Mouse (Mus musculus) naive thymus-derived CD4-positive, alpha-beta T cell, adult 2 months (primary cell): ENCODE results near the gene Ikzf3.

ENCODE experiments used
- DNase-seq: peaks from one replicate; pipeline ENCODE4 v3.0.0-alpha.2; 2011; ENCODE audit warnings: low read depth

The Ikzf3 gene

GRCm38 (mm10) chr11:98473916-98474479, 71.8 kb downstream of the Ikzf3 start:
- DNase-seq = no peak

GRCm38 (mm10) chr11:98472696-98473095, 73.1 kb downstream of the Ikzf3 start:
- no peak for DNase-seq

GRCm38 (mm10) chr11:98470795-98471194, 75.0 kb downstream of the Ikzf3 start:
- no peak for DNase-seq

GRCm38 (mm10) chr11:98469761-98470714, 75.8 kb downstream of the Ikzf3 start:
- peak; percentile 81 for DNase-seq

- peak; percentile 74 for DNase-seq
Measured at GRCm38 (mm10) chr11:98464516-98464915, 81.3 kb downstream of the Ikzf3 start.

GRCm38 (mm10) chr11:98463911-98464310, 81.9 kb downstream of the Ikzf3 start:
- DNase-seq = peak; percentile 51

- DNase-seq = no peak
Measured at GRCm38 (mm10) chr11:98462255-98462654, 83.6 kb downstream of the Ikzf3 start.

- no peak for DNase-seq
Measured at GRCm38 (mm10) chr11:98461109-98461720, 84.6 kb downstream of the Ikzf3 start.

- DNase-seq = no peak
Measured at GRCm38 (mm10) chr11:98459860-98460259, 86.0 kb downstream of the Ikzf3 start.

GRCm38 (mm10) chr11:98459071-98459741, 86.6 kb downstream of the Ikzf3 start:
- peak; percentile 60 for DNase-seq

GRCm38 (mm10) chr11:98458121-98458990, 87.5 kb downstream of the Ikzf3 start:
- DNase-seq = no peak

GRCm38 (mm10) chr11:98457367-98458120, 88.3 kb downstream of the Ikzf3 start:
- DNase-seq = peak; percentile 99

- no peak for DNase-seq
Measured at GRCm38 (mm10) chr11:98456945-98457344, 88.9 kb downstream of the Ikzf3 start.

- DNase-seq = no peak
Measured at GRCm38 (mm10) chr11:98456545-98456944, 89.3 kb downstream of the Ikzf3 start.

- peak; percentile 56 for DNase-seq
Measured at GRCm38 (mm10) chr11:98455484-98455883, 90.3 kb downstream of the Ikzf3 start.

- peak; percentile 53 for DNase-seq
Measured at GRCm38 (mm10) chr11:98449921-98450771, 95.7 kb downstream of the Ikzf3 start.

- DNase-seq = no peak
Measured at GRCm38 (mm10) chr11:98449419-98449818, 96.4 kb downstream of the Ikzf3 start.

GRCm38 (mm10) chr11:98448191-98448790, 97.5 kb downstream of the Ikzf3 start:
- DNase-seq = no peak

- no peak for DNase-seq
Measured at GRCm38 (mm10) chr11:98447475-98447834, 98.4 kb downstream of the Ikzf3 start.
